In genomic region chr7:65870928-65871580, GRCm38 (mm10) we compare ENCODE assay signal across 11 mouse cellular contexts. TPM values are rescaled to one million over a fixed set of nuclear protein-coding genes. Genes with fewer than 3 reads are reported as not detected.
DNase-seq lines count a peak whose midpoint lies in the region; ATAC-seq and TF ChIP-seq lines count a peak whose summit lies in the region.
"Had no signal": no experiment of that assay in that cellular context is flagged by ENCODE, and none has a peak within 500 bp of the region (broad histone marks: within the 10 kb centered on the region; RNA-seq: fewer than 3 reads in every experiment).

No protein-coding gene starts in this region.

- H3K9me3 ChIP-seq in hindbrain, embryonic 16.5 days (ENCODE audit: control insufficient read depth, low read length), result no peaks in the 10 kb centered on the region
- no peaks in the 10 kb centered on the region for H3K9me3 ChIP-seq in midbrain, embryonic 14.5 days (ENCODE audit: control insufficient read depth, low read length)
- H3K9me3 ChIP-seq: megakaryocyte, embryonic 14.5 days had no signal

- H3K4me3 ChIP-seq in cortical plate, adult 2 months (ENCODE audit: insufficient read depth, low read length), result no peak overlapping the region
- no peak overlapping the region for H3K4me3 ChIP-seq in hindbrain, embryonic 16.5 days (ENCODE audit: low read length)
- no peak overlapping the region for H3K4me3 ChIP-seq in midbrain, embryonic 14.5 days (replicated peaks; ENCODE audit: low read depth, low read length)
- H3K4me3 ChIP-seq: megakaryocyte, embryonic 14.5 days had no signal

- no peak overlapping the region for H3K4me2 ChIP-seq in hindbrain, embryonic 16.5 days (ENCODE audit: low read length)
- H3K4me2 ChIP-seq in midbrain, embryonic 14.5 days (ENCODE audit: low read length), result no peak overlapping the region

- WGBS in hindbrain, embryonic 16.5 days, result 15% methylated on average over 10 of the region's 10 CpGs
- WGBS in midbrain, embryonic 14.5 days, result 6% methylated on average over 10 of the region's 10 CpGs

- 0 out of 2 replicates have a peak, but pooled peaks have one; percentile 34 for TF ChIP-seq CTCF in brain, embryonic 14.5 days (IDR thresholded peaks at IDR 0.05; ENCODE audit: borderline replicate concordance, extremely low read depth, insufficient read depth, insufficient read length)
- TF ChIP-seq CTCF in cortical plate, adult 2 months (IDR thresholded peaks at IDR 0.05; ENCODE audit: extremely low read depth, insufficient read depth, low read length), result no peak

- no peaks in the 10 kb centered on the region for H3K36me3 ChIP-seq in hindbrain, embryonic 16.5 days (ENCODE audit: control insufficient read depth, insufficient read depth, low read length)
- no peaks in the 10 kb centered on the region for H3K36me3 ChIP-seq in midbrain, embryonic 14.5 days (ENCODE audit: control insufficient read depth, insufficient read depth, low read length)

- peaks cover 1% of the 10 kb centered on the region; the same call in 1 of the 2 replicates for H3K4me1 ChIP-seq in cortical plate, adult 2 months (ENCODE audit: control insufficient read depth, insufficient read depth, low read length)
- peaks cover 6% of the 10 kb centered on the region for H3K4me1 ChIP-seq in hindbrain, embryonic 16.5 days (ENCODE audit: control insufficient read depth, insufficient read depth, low read depth, low read length)
- peaks cover 17% of the 10 kb centered on the region for H3K4me1 ChIP-seq in midbrain, embryonic 14.5 days (ENCODE audit: control insufficient read depth, insufficient read depth, low read length)
- H3K4me1 ChIP-seq: megakaryocyte, embryonic 14.5 days had no signal

- peak overlapping the region; percentile 83 for H3K27ac ChIP-seq in cortical plate, adult 2 months (ENCODE audit: insufficient read depth, low read length)
- H3K27ac ChIP-seq in hindbrain, embryonic 16.5 days (ENCODE audit: low read depth, low read length), result peak overlapping the region; percentile 9; the same call in 1 of the 2 replicates
- H3K27ac ChIP-seq in midbrain, embryonic 14.5 days (replicated peaks; ENCODE audit: low read depth, low read length), result no peak overlapping the region
- H3K27ac ChIP-seq: kidney, postnatal 0 days had no signal

- no peak for TF ChIP-seq POLR2A in brain, embryonic 14.5 days (IDR thresholded peaks at IDR 0.05; ENCODE audit: borderline replicate concordance, extremely low read depth, insufficient read depth, insufficient read length, poor library complexity, severe bottlenecking)
- TF ChIP-seq POLR2A in cortical plate, adult 2 months (IDR thresholded peaks at IDR 0.05; ENCODE audit: extremely low read depth, insufficient read depth, low read length), result 0 out of 2 replicates have a peak, but pooled peaks have one; percentile 18

- DNase-seq in brain, embryonic 14.5 days (ENCODE audit: low read depth), result peak; percentile 76
- peak; percentile 74 for DNase-seq in midbrain, embryonic 14.5 days
- DNase-seq in adrenal gland, adult 18-20 months (ENCODE audit: low spot score in 2 of 2), result no peak
- no peak for DNase-seq in c-Kit-positive CD71-positive TER-119-positive erythroid progenitor cells, embryonic 14.5 days (ENCODE audit: low spot score)
- DNase-seq in spleen, postnatal 14 days (ENCODE audit: low spot score in 2 of 2), result no peak
- no peak for DNase-seq in adrenal gland, postnatal 14 days

- peak; percentile 92 for ATAC-seq in hindbrain, embryonic 16.5 days
- peak; percentile 83 for ATAC-seq in midbrain, embryonic 14.5 days (ENCODE audit: low FRiP score, low TSS enrichment)
- ATAC-seq: Patski had no signal

- H3K27me3 ChIP-seq in hindbrain, embryonic 16.5 days (replicated peaks; ENCODE audit: control insufficient read depth, insufficient read depth, low read length), result no peaks in the 10 kb centered on the region
- no peaks in the 10 kb centered on the region for H3K27me3 ChIP-seq in midbrain, embryonic 14.5 days (ENCODE audit: control insufficient read depth, insufficient read depth, low read length)
- H3K27me3 ChIP-seq: Patski had no signal

- H3K9ac ChIP-seq in hindbrain, embryonic 16.5 days (ENCODE audit: low read depth, low read length), result no peak overlapping the region
- peak overlapping the region; percentile 12; the same call in 1 of the 2 replicates for H3K9ac ChIP-seq in midbrain, embryonic 14.5 days (replicated peaks; ENCODE audit: low read length)

RNA-seq across cellular contexts. Expression of gene Pcsk6, which starts 9.5 kb away (rescaled TPM):
- polyA plus RNA-seq in brain, embryonic 14.5 days (2012; rRNA removed), result 3.8 and 6.5 TPM in 2 replicates
- polyA plus RNA-seq in cortical plate, adult 2 months (2012; rRNA removed), result 14.0 and 14.9 TPM in 2 replicates
- polyA plus RNA-seq in hindbrain, embryonic 16.5 days (2015; fragmentation: Nextera tagmentation; extraction: Ambion mirVana), result 0.99 and 1.4 TPM in 2 replicates
- 0.92 and 1.3 TPM in 2 replicates for polyA plus RNA-seq in midbrain, embryonic 14.5 days (2014; fragmentation: Nextera tagmentation; extraction: Ambion mirVana)
- total RNA-seq in adrenal gland, adult 18-20 months (2021), result 10 to 100 TPM; 20.1 to 32.2 TPM
- total RNA-seq in adrenal gland, postnatal 14 days (2021), result 32.1 and 32.7 TPM in 2 replicates

Comparison
In these comparisons a context has a peak if more than half of its experiments do, and no peak if none do; other contexts are left out.
1. DNase-seq: peak in brain, embryonic 14.5 days (single experiment) and midbrain, embryonic 14.5 days (single experiment); none in adrenal gland, adult 18-20 months (0 of 2), c-Kit-positive CD71-positive TER-119-positive erythroid progenitor cells, embryonic 14.5 days (single experiment), spleen, postnatal 14 days (0 of 2) and adrenal gland, postnatal 14 days (single experiment).